Mouse (Mus musculus) central nervous system, embryonic 11.5 days (tissue): ENCODE measurements around the gene Rras2. TPM values are rescaled to one million over a fixed set of nuclear protein-coding genes. Genes with fewer than 3 reads are reported as not detected.

Experiments used
- polyA plus RNA-seq: library from polyadenylated mRNA; depleted of rRNA; stranded (reverse); fragments of >200 nt; gene quantifications from 2 replicates; pipeline ENCODE4 v1.2.3, GENCODE M21; 2012; rRNA removed

Gene Rras2
- polyA plus RNA-seq: 18.9 and 24.9 TPM in 2 replicates

GRCm38 (mm10) chr7:114117444-114117905, at the start of gene Rras2:
Gene Rras2, minus strand, starts transcription at chr7:114117781.

Other genes starting within 250 kb of the Rras2 start
- 65.6 and 87.5 TPM in 2 replicates for gene Copb1, start 136.9 kb upstream of the Rras2 start, polyA plus RNA-seq
- gene Psma1, start 158.3 kb upstream of the Rras2 start, polyA plus RNA-seq: 276 and 316 TPM in 2 replicates